Mouse (Mus musculus) liver, embryonic 12.5 days (tissue): Measurements from ENCODE around the gene Zc3h12d. TPM values are rescaled to one million over a fixed set of nuclear protein-coding genes. Genes with fewer than 3 reads are reported as not detected.

Experiments
- ATAC-seq: fragments of 200-750 bp; cut with Nextera tagmentation; 2 replicates; pipeline ENCODE4 v1.8.0; 2017; ENCODE audit warnings: moderate number of reproducible peaks, mild to moderate bottlenecking, moderate library complexity
- H3K27ac ChIP-seq: fragments of 300-500 bp; sonication (generic); 2 replicates; pipeline ENCODE4 v1.5.1; 2016; ENCODE audit warnings: mild to moderate bottlenecking
- H3K27me3 ChIP-seq: fragments of 300-500 bp; sonication (generic); replicated peaks from 2 replicates; pipeline ENCODE4 v1.6.1; 2016; ENCODE audit warnings: mild to moderate bottlenecking, moderate library complexity
- H3K36me3 ChIP-seq: fragments of 300-500 bp; sonication (generic); 2 replicates; pipeline ENCODE4 v1.6.1; 2016; ENCODE audit warnings: mild to moderate bottlenecking, moderate library complexity
- H3K4me1 ChIP-seq: fragments of 300-500 bp; sonication (generic); 2 replicates; pipeline ENCODE4 v1.6.1; 2016
- H3K4me2 ChIP-seq: fragments of 300-500 bp; sonication (generic); 2 replicates; pipeline ENCODE4 v1.6.1; 2016; ENCODE audit warnings: mild to moderate bottlenecking, moderate library complexity
- H3K4me3 ChIP-seq: fragments of 300-500 bp; sonication (generic); 2 replicates; pipeline ENCODE4 v1.5.1; 2016; ENCODE audit warnings: mild to moderate bottlenecking, moderate library complexity
- H3K9ac ChIP-seq: fragments of 300-500 bp; sonication (generic); 2 replicates; pipeline ENCODE4 v1.6.1; 2016; ENCODE audit warnings: mild to moderate bottlenecking, moderate library complexity
- H3K9me3 ChIP-seq: fragments of 300-500 bp; sonication (generic); replicated peaks from 2 replicates; pipeline ENCODE4 v1.6.1; 2016; ENCODE audit warnings: mild to moderate bottlenecking, moderate library complexity
- WGBS: fragments of 180-500 bp; shearing (Covaris S2); methylation state at CpG from one replicate; pipeline ENCODE4 v1.1.7; 2016; ENCODE audit not compliant: insufficient replicate concordance; 5-methylcytosine and 5-hydroxymethylcytosine counted together
- polyA plus RNA-seq: library from polyadenylated mRNA; unstranded; fragments of >200 nt; fragmentation: Nextera tagmentation; extraction: Ambion mirVana; gene quantifications from 2 replicates; pipeline ENCODE4 v1.2.1, GENCODE M21; 2016

Gene Zc3h12d
- polyA plus RNA-seq, 1 experiment from 2014 or later = 0.07 TPM

DNA sequence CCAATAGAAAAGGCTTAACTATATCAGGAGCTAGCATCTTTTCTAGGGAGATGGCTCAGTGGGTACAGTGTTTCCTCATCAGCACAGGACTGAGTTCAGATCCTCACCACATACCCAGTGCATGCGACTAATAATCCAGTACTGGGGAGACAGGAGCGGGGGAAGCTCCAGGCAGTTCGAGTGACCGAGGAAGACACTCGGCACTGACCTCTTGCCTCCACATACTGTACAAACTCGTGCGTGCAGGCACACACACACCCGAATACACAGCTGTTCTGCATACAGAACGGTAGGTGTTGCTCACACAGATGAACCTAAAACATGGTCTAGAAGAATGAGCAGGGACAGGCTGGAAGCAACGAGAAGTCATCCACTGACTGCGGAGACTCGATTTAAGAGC lies 10.3 kb upstream of the Zc3h12d start:
- Histone ChIP-seq H3K9ac (no peak overlapping the region), H3K4me1 (no peaks in the 10 kb centered on the region), H3K36me3 (peaks cover 75% of the 10 kb centered on the region), H3K27me3 (no peaks in the 10 kb centered on the region), H3K4me2 (no peak overlapping the region), H3K27ac (no peak overlapping the region), H3K9me3 (no peaks in the 10 kb centered on the region), H3K4me3 (no peak overlapping the region)
- WGBS = 91% methylated on average over 12 of the region's 12 CpGs
- ATAC-seq = no peak

DNA sequence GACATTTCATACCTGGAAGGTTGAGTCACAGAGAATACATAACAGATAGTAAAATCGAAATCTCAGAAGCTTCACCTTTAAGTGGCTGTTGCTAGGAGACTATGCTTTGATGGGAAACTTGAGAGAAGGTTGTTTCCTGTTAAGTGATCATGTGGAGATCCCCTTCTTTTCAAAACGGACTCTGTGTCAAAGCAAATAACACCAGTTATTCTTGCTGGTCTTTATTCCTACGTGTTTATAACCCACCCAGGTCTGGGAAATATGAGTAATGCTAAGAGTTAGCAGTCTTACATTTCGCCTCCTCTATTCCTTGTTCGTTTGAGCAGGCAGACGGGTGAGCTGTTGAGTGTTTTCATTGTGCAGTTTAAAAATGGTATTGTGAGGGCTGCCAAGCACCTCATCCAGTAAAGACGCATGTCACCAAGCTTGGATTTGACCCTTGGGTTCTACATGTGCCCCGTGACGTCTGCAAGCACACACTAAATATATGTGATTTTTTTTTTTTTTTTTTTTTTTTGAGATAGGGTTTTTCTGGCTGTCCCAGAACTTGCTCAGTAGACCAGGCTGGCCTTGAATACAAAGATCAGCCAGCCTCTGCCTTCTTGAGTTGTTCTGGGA lies 7.5 kb upstream of the Zc3h12d start:
- Histone ChIP-seq H3K9ac (no peak overlapping the region), H3K9me3 (no peaks in the 10 kb centered on the region), H3K4me3 (no peak overlapping the region), H3K4me2 (no peak overlapping the region), H3K27ac (no peak overlapping the region), H3K27me3 (no peaks in the 10 kb centered on the region), H3K36me3 (peaks cover 51% of the 10 kb centered on the region), H3K4me1 (no peaks in the 10 kb centered on the region)
- WGBS = 85% methylated on average over 9 of the region's 9 CpGs
- ATAC-seq = no peak

DNA sequence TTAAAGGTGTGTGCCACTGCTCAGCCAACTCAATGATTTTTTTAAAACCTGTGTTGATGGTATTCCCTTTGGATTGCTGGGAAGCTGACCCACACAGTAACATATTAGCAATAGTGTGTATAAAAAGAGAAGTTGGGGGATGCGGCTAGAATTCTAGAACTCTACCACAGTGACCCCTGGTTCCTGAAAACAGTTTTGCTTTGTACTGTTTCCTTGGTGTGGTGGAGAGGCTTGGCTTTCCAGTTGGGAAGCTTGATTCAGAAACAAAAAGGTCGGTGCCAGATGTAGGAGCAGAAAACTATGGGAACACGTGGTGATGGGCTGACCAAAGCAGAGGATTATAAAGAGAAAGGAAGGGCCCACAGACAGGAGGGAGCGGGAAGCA lies 7.0 kb upstream of the Zc3h12d start:
- WGBS = 86% methylated on average over 4 of the region's 4 CpGs
- H3K27ac ChIP-seq = no peak overlapping the region
- no peaks in the 10 kb centered on the region for H3K4me1 ChIP-seq
- ATAC-seq = no peak
- no peak overlapping the region for H3K9ac ChIP-seq
- no peak overlapping the region for H3K4me3 ChIP-seq
- no peaks in the 10 kb centered on the region for H3K9me3 ChIP-seq
- no peaks in the 10 kb centered on the region for H3K27me3 ChIP-seq
- peaks cover 47% of the 10 kb centered on the region for H3K36me3 ChIP-seq
- H3K4me2 ChIP-seq = no peak overlapping the region

DNA sequence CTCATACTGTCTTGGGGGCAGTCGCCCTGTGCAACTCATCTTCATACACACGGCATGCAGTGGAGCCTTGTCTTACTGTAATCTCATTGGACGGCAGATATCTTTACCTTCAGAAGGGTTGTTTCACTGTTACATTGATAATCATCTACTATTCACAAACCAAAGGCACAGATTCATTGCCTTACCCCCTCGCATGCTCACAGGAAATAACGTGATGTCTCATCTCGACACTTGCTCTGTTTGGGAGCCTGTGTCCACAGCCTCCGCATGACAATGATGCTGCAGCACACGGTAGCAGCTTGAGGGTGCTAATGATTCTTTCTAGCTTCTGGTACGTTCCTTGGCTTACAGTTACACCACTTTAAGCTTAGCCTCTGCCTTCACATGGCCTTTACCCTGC lies 6.2 kb upstream of the Zc3h12d start:
- Histone ChIP-seq H3K4me1 (no peaks in the 10 kb centered on the region), H3K4me3 (no peak overlapping the region), H3K9me3 (no peaks in the 10 kb centered on the region), H3K36me3 (peaks cover 40% of the 10 kb centered on the region), H3K9ac (no peak overlapping the region), H3K27ac (no peak overlapping the region), H3K4me2 (no peak overlapping the region), H3K27me3 (no peaks in the 10 kb centered on the region)
- no peak for ATAC-seq
- WGBS = 84% methylated on average over 9 of the region's 9 CpGs

DNA sequence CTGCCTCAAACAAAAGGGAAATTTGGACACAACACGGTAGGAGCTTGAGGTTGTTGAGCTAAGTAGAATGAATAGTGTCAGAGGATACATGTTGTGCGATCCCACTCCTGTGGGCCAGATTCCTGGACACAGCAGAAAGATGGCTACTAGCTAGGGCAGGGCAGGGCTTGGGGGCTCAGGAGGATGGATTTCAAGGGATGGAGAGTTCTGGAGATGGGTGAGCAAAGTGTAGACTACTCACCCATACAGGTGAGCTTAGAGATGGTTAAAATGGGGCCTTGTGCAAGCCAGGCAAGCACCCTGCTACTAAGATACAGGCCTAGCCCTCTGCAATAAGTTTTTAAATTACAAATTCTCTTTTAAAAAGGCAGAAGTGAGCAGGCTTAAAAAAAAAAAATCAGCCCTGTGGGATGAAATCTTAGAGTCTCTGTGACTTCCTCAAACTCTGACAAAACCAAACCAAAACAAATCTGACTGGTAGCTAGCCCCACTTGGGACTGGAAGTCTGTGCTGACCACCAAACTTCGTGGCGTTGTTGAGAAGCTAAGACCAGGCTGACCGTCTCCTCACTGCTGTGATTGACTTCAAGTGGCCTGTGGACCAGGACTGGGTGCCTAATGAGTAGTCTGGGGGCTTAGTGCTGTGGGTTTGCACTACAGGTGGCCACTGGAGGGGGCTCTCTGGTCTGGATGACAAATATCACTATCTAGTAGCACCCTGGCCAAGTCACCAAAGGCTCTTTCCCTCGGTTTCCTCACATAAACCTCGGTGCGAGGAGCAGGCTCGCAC lies 1.3 kb downstream of the Zc3h12d start:
- Histone ChIP-seq H3K27me3 (peaks cover 10% of the 10 kb centered on the region; the same call in 1 of the 2 replicates), H3K9me3 (no peaks in the 10 kb centered on the region), H3K27ac (no peak overlapping the region), H3K9ac (no peak overlapping the region), H3K4me2 (no peak overlapping the region), H3K36me3 (no peaks in the 10 kb centered on the region), H3K4me1 (peaks cover 6% of the 10 kb centered on the region; the same call in 1 of the 2 replicates), H3K4me3 (no peak overlapping the region)
- WGBS = 58% methylated on average over 9 of the region's 9 CpGs
- ATAC-seq = no peak

DNA sequence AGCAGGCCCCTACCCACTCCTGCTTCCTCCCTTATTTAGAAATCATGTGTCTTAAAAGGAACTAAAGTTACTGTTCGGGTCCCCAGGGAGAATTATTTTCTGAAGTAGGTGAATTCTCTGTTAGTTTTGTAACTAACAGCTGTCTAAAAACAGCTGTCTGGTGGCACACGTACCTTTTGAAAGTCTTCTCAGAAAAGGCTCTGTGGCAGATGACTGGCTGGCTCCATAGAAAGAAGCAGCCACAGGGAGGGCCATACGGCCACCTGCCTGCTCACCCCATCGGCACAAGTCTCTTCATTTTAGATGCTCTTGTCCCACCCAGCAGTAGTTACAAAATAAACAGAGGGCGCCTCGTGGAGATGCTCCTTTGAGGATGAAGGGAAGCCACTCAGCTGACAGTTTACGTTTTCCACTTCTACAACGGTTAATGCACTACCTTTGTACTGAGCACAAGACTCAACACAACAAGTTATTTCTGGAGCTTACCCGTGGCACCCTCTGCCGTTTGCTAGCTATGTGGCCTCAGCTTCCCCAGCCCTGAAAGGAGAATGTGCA lies 2.5 kb downstream of the Zc3h12d start:
- Histone ChIP-seq H3K4me2 (no peak overlapping the region), H3K27me3 (peaks cover 14% of the 10 kb centered on the region; the same call in 1 of the 2 replicates), H3K9me3 (no peaks in the 10 kb centered on the region), H3K27ac (no peak overlapping the region), H3K9ac (no peak overlapping the region), H3K4me1 (peaks cover 6% of the 10 kb centered on the region; the same call in 1 of the 2 replicates), H3K36me3 (no peaks in the 10 kb centered on the region), H3K4me3 (no peak overlapping the region)
- WGBS = 64% methylated on average over 10 of the region's 10 CpGs
- no peak for ATAC-seq

DNA sequence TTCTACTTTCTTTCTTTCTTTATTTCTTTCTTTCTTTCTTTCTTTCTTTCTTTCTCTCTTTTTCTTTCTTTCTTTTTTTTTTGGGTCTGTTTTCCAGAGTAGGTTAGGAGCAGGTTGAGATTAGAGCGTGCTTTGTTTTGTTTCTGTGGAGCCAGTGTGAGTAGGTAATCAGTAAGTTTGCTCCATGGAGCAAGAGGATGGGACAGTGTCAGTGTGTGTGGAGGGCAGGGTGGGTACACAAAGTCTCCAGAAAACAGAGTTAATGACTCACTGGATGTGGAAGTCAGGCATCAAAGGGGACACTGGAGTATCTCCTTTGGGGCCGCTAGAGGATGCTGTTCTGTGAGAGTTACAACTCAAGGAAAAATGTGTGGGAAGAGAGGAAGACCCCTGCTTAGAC lies 4.6 kb downstream of the Zc3h12d start:
- no peak overlapping the region for H3K4me3 ChIP-seq
- WGBS = 64% methylated on average over 2 of the region's 2 CpGs
- no peaks in the 10 kb centered on the region for H3K36me3 ChIP-seq
- no peak overlapping the region for H3K4me2 ChIP-seq
- no peaks in the 10 kb centered on the region for H3K9me3 ChIP-seq
- no peak overlapping the region for H3K27ac ChIP-seq
- no peak overlapping the region for H3K9ac ChIP-seq
- H3K4me1 ChIP-seq = peaks cover 15% of the 10 kb centered on the region; the same call in 1 of the 2 replicates
- no peak for ATAC-seq
- H3K27me3 ChIP-seq = peaks cover 19% of the 10 kb centered on the region; the same call in 1 of the 2 replicates

DNA sequence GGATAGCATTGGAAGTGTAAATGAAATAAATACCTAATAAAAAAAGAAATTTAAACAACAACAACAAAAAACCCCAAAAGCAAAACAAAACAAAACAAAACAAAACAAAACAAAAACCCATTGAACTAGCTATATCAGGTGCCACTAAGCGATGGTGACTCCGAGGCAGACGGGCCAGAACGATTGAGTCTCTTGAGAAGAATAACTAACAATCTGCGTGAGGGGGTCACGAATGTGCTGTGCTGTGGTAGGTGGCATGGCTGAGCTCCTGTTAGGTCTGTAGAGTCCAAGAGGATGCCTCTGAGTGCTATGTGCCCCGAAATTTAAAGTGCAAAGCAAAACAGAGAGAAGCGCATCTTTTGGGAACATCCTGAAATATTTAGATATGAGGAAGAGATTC lies 5.2 kb downstream of the Zc3h12d start:
- H3K4me1 ChIP-seq = peaks cover 11% of the 10 kb centered on the region; the same call in 1 of the 2 replicates
- no peak overlapping the region for H3K9ac ChIP-seq
- H3K27me3 ChIP-seq = peaks cover 18% of the 10 kb centered on the region; the same call in 1 of the 2 replicates
- no peaks in the 10 kb centered on the region for H3K36me3 ChIP-seq
- 75% methylated on average over 8 of the region's 8 CpGs for WGBS
- H3K9me3 ChIP-seq = no peaks in the 10 kb centered on the region
- H3K4me3 ChIP-seq = no peak overlapping the region
- no peak for ATAC-seq
- H3K4me2 ChIP-seq = no peak overlapping the region
- no peak overlapping the region for H3K27ac ChIP-seq

DNA sequence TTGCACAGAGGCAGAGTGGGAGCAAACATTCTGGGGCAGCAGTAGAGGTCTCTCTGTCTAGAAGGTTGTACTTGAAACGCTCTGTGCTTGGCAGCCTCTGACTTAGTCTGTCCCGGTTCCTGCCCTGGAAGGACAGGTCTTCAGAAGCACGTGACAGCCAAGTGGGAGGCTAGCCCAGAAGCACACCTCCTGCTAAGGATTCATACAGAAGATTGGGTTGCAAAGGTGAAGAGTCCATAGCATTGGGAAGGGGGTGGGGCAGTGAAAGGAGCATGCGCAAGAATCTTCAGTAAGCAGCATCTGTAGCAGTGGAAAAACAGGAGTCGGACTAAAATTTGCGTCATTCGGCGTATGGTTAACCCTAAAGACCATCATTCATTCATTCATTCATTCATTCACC lies 5.8 kb downstream of the Zc3h12d start:
- no peaks in the 10 kb centered on the region for H3K9me3 ChIP-seq
- 82% methylated on average over 8 of the region's 8 CpGs for WGBS
- H3K36me3 ChIP-seq = no peaks in the 10 kb centered on the region
- peaks cover 9% of the 10 kb centered on the region; the same call in 1 of the 2 replicates for H3K4me1 ChIP-seq
- no peak overlapping the region for H3K4me3 ChIP-seq
- no peak overlapping the region for H3K4me2 ChIP-seq
- H3K9ac ChIP-seq = no peak overlapping the region
- H3K27ac ChIP-seq = no peak overlapping the region
- no peak for ATAC-seq
- peaks cover 21% of the 10 kb centered on the region; the same call in 1 of the 2 replicates for H3K27me3 ChIP-seq

DNA sequence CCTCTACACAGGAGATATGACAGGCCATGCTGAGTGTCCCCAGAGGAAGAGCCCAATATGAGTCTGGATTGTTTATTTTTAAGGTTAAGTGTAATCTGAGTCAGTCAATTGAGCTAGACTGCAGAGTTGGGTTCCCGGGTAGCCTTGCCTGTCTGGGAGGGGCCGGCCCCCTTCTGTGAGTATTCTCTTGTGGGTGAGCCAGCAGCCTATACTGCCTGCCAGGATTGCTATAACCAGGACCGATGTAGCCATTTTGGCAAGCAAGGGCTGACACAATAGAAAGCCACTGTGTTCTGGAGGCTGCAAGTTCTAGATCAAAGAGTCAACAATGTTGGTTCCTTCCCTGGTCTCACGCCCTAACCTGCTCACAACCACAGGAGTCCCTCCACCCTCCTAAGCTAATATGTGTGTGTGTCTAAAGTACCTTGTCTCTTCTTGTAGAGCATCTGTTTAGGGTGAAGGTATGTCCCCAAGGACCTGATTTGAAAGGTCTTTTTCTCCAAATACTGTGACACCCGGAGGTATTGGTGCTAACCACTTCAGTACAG lies 6.7 kb downstream of the Zc3h12d start:
- peaks cover 18% of the 10 kb centered on the region; the same call in 1 of the 2 replicates for H3K27me3 ChIP-seq
- no peaks in the 10 kb centered on the region for H3K9me3 ChIP-seq
- H3K4me3 ChIP-seq = no peak overlapping the region
- ATAC-seq = no peak
- no peak overlapping the region for H3K27ac ChIP-seq
- no peak overlapping the region for H3K9ac ChIP-seq
- no peaks in the 10 kb centered on the region for H3K36me3 ChIP-seq
- 67% methylated on average over 5 of the region's 5 CpGs for WGBS
- H3K4me2 ChIP-seq = no peak overlapping the region
- peaks cover 9% of the 10 kb centered on the region; the same call in 1 of the 2 replicates for H3K4me1 ChIP-seq

DNA sequence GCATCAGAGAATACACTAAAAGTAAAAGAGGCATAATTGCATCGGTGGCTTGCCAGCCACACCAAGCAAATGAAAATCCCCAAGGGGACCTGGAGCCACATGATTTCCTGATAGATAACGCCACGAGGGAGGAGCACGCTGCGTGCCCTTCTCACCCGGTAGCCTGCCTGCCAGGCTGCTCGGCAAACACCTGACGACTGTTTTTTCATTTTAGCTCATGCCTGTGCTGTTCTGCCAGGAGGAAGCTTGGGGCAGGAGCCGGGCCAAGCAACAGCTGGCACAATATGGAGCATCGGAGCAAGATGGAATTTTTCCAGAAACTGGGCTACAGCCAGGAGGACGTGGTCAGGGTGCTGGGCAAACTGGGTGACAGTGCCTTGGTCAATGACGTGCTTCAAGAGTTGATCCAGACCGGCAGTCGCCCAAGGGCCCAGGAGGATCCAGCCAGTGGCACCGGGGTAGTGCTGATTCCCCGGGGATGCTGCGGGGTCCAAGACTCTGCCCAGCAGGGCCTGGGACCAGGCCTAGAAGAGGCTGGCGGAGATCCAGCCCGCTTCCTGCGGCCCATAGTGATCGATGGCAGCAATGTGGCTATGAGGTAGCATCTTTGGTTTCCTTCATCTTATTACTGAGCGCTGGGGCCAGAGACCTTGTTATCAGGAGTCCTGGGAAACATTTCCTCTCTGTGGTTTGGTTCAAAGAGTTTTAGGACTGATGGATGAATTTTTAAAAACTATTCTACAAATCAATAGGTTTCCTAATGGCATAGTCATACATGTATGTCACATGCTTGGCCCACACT lies 7.5 kb downstream of the Zc3h12d start:
- WGBS = 62% methylated on average over 22 of the region's 22 CpGs
- peaks cover 9% of the 10 kb centered on the region; the same call in 1 of the 2 replicates for H3K4me1 ChIP-seq
- no peak for ATAC-seq
- no peaks in the 10 kb centered on the region for H3K36me3 ChIP-seq
- H3K4me2 ChIP-seq = no peak overlapping the region
- H3K27ac ChIP-seq = no peak overlapping the region
- H3K27me3 ChIP-seq = peaks cover 16% of the 10 kb centered on the region; the same call in 1 of the 2 replicates
- H3K9me3 ChIP-seq = no peaks in the 10 kb centered on the region
- no peak overlapping the region for H3K4me3 ChIP-seq
- H3K9ac ChIP-seq = no peak overlapping the region
